Mouse (Mus musculus): Measurements from ENCODE around the gene Cdh23. TPM values are rescaled to one million over a fixed set of nuclear protein-coding genes. Genes with fewer than 3 reads are reported as not detected.

The Cdh23 gene
- polyA plus RNA-seq, 2 experiments = 0.73 to 2.7 TPM

DNA sequence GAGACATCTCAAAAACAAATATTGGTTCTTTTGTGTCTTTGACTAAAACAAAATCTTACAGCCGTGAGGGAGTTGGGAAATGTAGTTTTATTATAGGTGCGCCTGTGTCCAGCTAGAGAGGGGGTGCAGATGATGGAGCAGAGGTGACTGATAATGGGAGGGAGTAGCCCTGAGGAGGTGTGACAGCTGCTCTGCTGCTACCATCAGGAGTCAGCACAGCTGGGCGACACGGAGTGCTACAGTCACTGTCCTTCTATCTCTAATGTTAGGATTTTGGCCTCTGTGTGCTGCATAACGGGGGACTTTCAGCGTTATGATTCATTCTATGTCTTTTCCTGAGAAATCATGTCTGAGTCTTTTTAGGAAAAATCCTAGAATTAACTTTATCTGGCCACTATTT is 425.3 kb downstream of the Cdh23 start:
- Histone ChIP-seq H3K27ac (replicated peaks; ENCODE audit: low read depth, low read length) (no peak overlapping the region), H3K4me1 (ENCODE audit: control insufficient read depth, insufficient read depth, low read length) (no peaks in the 10 kb centered on the region), H3K9me3 (ENCODE audit: control insufficient read depth, low read length) (no peaks in the 10 kb centered on the region), H3K4me3 (replicated peaks; ENCODE audit: low read length) (no peak overlapping the region), H3K4me2 (replicated peaks; ENCODE audit: low read depth, low read length, severe bottlenecking) (no peak overlapping the region), H3K27me3 (ENCODE audit: control insufficient read depth, insufficient read depth, low read length) (no peaks in the 10 kb centered on the region), H3K36me3 (ENCODE audit: control insufficient read depth, insufficient read depth, low read length) (no peaks in the 10 kb centered on the region), H3K9ac (ENCODE audit: low read depth, low read length, severe bottlenecking) (no peak overlapping the region)
- DNase-seq (ENCODE audit: low spot score) (no peak), ATAC-seq (ENCODE audit: low FRiP score, low read depth) (no peak)
- TF ChIP-seq POLR2A (IDR thresholded peaks at IDR 0.05; ENCODE audit: borderline replicate concordance, extremely low read depth, insufficient read depth, insufficient read length) = no peak
- 68% methylated on average over 6 of the region's 6 CpGs for WGBS

DNA sequence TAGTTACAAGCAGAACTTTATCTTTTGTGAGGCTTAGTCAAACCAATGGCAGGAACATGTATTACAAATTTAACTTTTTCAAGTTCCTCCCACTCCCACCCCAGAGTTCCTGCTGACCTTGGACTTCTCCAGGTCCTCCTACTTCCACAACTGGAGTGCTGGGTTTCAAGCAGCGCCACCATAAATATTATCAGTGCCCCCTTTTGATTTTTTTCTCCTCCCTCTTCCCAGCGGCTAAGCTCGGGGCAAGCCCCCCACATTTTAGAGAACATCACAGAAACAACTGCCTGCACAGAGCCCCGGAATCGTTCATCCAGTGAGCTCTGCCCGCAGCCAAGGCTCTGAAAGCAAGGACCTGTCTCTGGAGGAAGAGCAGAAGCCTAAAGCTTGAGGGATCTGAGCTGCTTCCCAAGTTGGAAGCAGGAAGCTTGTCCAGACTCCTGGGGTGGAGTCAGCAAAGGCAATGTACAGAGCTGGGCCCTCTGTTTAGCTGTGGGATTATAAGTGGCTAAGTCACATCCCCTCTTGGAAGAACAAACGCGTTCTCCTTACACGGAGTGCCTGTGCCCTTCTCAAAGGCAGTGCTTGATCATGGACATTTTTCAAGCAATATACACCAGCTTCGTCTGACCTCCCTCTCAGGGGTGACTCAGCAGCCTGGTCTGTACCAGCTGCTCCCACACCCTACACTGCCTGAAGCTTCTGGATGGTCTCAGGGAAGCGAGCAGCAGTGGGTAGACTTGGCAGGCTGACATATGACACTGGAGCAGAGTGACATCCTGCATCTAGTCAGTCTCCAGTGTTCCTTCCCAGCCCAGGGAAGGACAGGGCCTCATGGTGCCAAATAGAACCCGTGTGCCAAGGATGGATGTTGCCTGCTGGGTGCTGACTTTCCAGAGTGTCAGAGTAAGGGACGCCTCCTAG is 426.9 kb downstream of the Cdh23 start:
- Histone ChIP-seq H3K4me2 (replicated peaks; ENCODE audit: low read depth, low read length, severe bottlenecking) (no peak overlapping the region), H3K27me3 (ENCODE audit: control insufficient read depth, insufficient read depth, low read length) (no peaks in the 10 kb centered on the region), H3K27ac (replicated peaks; ENCODE audit: low read depth, low read length) (no peak overlapping the region), H3K9me3 (ENCODE audit: control insufficient read depth, low read length) (no peaks in the 10 kb centered on the region), H3K36me3 (ENCODE audit: control insufficient read depth, insufficient read depth, low read length) (no peaks in the 10 kb centered on the region), H3K4me3 (replicated peaks; ENCODE audit: low read length) (no peak overlapping the region), H3K4me1 (ENCODE audit: control insufficient read depth, insufficient read depth, low read length) (no peaks in the 10 kb centered on the region), H3K9ac (ENCODE audit: low read depth, low read length, severe bottlenecking) (no peak overlapping the region)
- DNase-seq (ENCODE audit: low spot score) (no peak), ATAC-seq (ENCODE audit: low FRiP score, low read depth) (no peak)
- no peak for TF ChIP-seq POLR2A (IDR thresholded peaks at IDR 0.05; ENCODE audit: borderline replicate concordance, extremely low read depth, insufficient read depth, insufficient read length)
- WGBS = 75% methylated on average over 13 of the region's 13 CpGs

DNA sequence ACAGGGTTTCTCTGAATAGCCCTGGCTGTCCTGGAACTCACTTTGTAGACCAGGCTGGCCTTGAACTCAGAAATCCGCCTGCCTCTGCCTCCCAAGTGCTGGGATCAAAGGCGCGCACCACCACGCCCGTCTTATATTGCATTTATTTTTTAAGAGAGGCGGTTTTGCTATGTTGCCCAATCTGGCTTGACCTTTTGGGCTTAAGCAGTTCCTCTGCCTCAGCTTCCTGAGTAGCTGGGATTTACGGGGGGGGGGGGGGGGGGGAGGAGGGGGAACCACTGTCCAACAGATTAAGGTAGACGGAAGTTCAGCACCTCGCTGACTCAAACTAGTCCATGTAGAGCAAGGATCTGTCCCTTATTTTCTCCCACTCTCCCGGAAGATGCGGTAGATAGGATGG is 427.6 kb downstream of the Cdh23 start:
- no peak overlapping the region for H3K9ac ChIP-seq (ENCODE audit: low read depth, low read length, severe bottlenecking)
- no peak overlapping the region for H3K27ac ChIP-seq (replicated peaks; ENCODE audit: low read depth, low read length)
- no peaks in the 10 kb centered on the region for H3K27me3 ChIP-seq (ENCODE audit: control insufficient read depth, insufficient read depth, low read length)
- H3K9me3 ChIP-seq (ENCODE audit: control insufficient read depth, low read length) = no peaks in the 10 kb centered on the region
- no peak overlapping the region for H3K4me3 ChIP-seq (replicated peaks; ENCODE audit: low read length)
- TF ChIP-seq POLR2A (IDR thresholded peaks at IDR 0.05; ENCODE audit: borderline replicate concordance, extremely low read depth, insufficient read depth, insufficient read length) = no peak
- H3K36me3 ChIP-seq (ENCODE audit: control insufficient read depth, insufficient read depth, low read length) = no peaks in the 10 kb centered on the region
- 76% methylated on average over 11 of the region's 11 CpGs for WGBS
- no peak overlapping the region for H3K4me2 ChIP-seq (replicated peaks; ENCODE audit: low read depth, low read length, severe bottlenecking)
- no peaks in the 10 kb centered on the region for H3K4me1 ChIP-seq (ENCODE audit: control insufficient read depth, insufficient read depth, low read length)
- DNase-seq (ENCODE audit: low spot score) = no peak
- ATAC-seq (ENCODE audit: low FRiP score, low read depth) = no peak

DNA sequence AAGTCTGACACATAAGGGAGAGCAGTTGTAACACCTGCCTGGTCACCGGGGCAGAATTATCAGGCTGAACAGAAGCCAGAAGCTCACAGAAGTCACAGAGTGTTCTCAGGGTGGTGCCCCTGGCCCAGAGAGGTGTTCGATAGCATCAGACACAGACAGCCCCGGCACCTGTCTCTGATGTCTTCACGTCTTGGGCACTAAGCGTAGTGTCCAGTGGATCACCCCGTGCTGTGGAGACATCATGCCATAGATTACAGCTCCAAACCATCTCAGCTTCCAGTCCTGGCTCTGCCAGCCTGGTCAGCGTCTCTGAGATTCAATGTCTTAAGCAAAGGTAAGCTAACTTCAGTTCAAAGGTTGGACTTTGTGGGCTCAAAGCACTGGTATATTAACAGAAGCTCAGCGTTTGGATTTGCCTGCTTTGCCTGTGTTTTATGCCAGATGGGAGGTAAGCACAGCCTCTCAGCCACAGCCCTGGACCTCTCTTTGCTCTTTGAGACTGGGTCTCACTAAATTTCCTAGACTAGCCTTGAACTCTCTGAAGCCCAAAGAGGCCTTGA is 429.4 kb downstream of the Cdh23 start:
- Histone ChIP-seq H3K4me1 (ENCODE audit: control insufficient read depth, insufficient read depth, low read length) (no peaks in the 10 kb centered on the region), H3K4me3 (replicated peaks; ENCODE audit: low read length) (no peak overlapping the region), H3K9me3 (ENCODE audit: control insufficient read depth, low read length) (no peaks in the 10 kb centered on the region), H3K36me3 (ENCODE audit: control insufficient read depth, insufficient read depth, low read length) (no peaks in the 10 kb centered on the region), H3K9ac (ENCODE audit: low read depth, low read length, severe bottlenecking) (no peak overlapping the region), H3K27ac (replicated peaks; ENCODE audit: low read depth, low read length) (no peak overlapping the region), H3K27me3 (ENCODE audit: control insufficient read depth, insufficient read depth, low read length) (no peaks in the 10 kb centered on the region), H3K4me2 (replicated peaks; ENCODE audit: low read depth, low read length, severe bottlenecking) (no peak overlapping the region)
- ATAC-seq (ENCODE audit: low FRiP score, low read depth) = no peak
- TF ChIP-seq POLR2A (IDR thresholded peaks at IDR 0.05; ENCODE audit: borderline replicate concordance, extremely low read depth, insufficient read depth, insufficient read length) = no peak
- DNase-seq (ENCODE audit: low spot score) = no peak
- 93% methylated on average over 8 of the region's 8 CpGs for WGBS

DNA sequence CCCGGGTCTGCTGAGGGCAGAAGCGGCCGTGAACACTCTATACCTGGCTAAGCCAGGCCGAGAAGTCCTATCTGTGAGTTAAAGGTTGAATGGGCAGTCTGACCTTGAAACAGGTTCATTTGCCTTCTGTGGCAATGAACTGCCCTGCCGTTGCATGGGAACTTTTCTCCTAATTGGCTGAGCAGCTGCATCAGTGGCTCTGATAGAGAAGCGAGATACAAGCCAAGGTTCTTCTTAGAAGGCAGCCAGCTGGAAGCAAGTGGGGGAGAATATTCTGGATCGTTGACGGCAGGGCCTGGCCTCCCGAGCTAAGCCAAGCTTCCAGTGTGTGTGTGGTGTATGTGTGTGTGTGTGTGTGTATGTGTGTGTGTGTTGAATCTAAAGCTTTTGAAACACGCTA is 431.0 kb downstream of the Cdh23 start:
- Histone ChIP-seq H3K9ac (ENCODE audit: low read depth, low read length, severe bottlenecking) (no peak overlapping the region), H3K27ac (replicated peaks; ENCODE audit: low read depth, low read length) (no peak overlapping the region), H3K4me3 (replicated peaks; ENCODE audit: low read length) (no peak overlapping the region), H3K4me1 (ENCODE audit: control insufficient read depth, insufficient read depth, low read length) (no peaks in the 10 kb centered on the region), H3K4me2 (replicated peaks; ENCODE audit: low read depth, low read length, severe bottlenecking) (no peak overlapping the region), H3K9me3 (ENCODE audit: control insufficient read depth, low read length) (no peaks in the 10 kb centered on the region), H3K36me3 (ENCODE audit: control insufficient read depth, insufficient read depth, low read length) (no peaks in the 10 kb centered on the region), H3K27me3 (ENCODE audit: control insufficient read depth, insufficient read depth, low read length) (no peaks in the 10 kb centered on the region)
- WGBS = 75% methylated on average over 10 of the region's 10 CpGs
- DNase-seq (ENCODE audit: low spot score) = no peak
- ATAC-seq (ENCODE audit: low FRiP score, low read depth) = no peak
- TF ChIP-seq POLR2A (IDR thresholded peaks at IDR 0.05; ENCODE audit: borderline replicate concordance, extremely low read depth, insufficient read depth, insufficient read length) = no peak

Measured in limb, embryonic 14.5 days (tissue).